Mouse (Mus musculus): ENCODE results near the gene Sipa1l2. TPM values are rescaled to one million over a fixed set of nuclear protein-coding genes. Genes with fewer than 3 reads are reported as not detected.

Sipa1l2 gene
- polyA plus RNA-seq, 1 experiment from 2014 or later, result 27.2 TPM

- ATAC-seq, result peak; percentile 36; the same call in 1 of the 2 replicates
- 65% methylated on average over 12 of the region's 12 CpGs for WGBS
- H3K27ac ChIP-seq, result no peak overlapping the region; the same call in 1 of the 2 replicates
These were observed 94.7 kb downstream of the Sipa1l2 start for GRCm38 (mm10) chr8:125474876-125475275.

DNA sequence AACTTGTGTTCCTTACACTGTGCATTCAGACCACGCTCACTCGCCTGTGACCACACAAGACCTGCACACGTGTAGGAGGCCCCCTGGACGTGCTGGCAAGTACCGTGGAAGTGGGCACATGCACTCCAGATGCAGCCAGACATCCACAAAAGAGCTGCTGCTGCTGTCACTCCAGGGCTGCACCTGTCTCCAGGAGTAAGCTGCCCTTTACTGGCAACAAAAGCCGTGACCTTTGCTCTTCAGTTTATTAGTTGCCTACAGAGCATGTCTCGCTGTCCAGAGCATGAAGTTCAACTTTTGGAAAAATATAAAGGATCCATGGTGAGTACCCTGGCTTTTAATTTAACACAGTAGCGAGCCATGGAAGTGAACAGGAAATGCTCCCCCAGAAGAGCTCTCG, 98.2 kb downstream of the Sipa1l2 start:
- H3K9me3 ChIP-seq (replicated peaks), result no peaks in the 10 kb centered on the region
- no peak for ATAC-seq
- H3K4me2 ChIP-seq, result no peak overlapping the region
- H3K4me3 ChIP-seq, result no peak overlapping the region
- H3K9ac ChIP-seq, result no peak overlapping the region
- H3K27ac ChIP-seq, result no peak overlapping the region
- H3K36me3 ChIP-seq (ENCODE audit: poor library complexity, severe bottlenecking), result peaks cover 64% of the 10 kb centered on the region
- no peaks in the 10 kb centered on the region for H3K27me3 ChIP-seq
- peaks cover 18% of the 10 kb centered on the region for H3K4me1 ChIP-seq
- 80% methylated on average over 9 of the region's 9 CpGs for WGBS

More at GRCm38 (mm10) chr8:125474876-125475275, 94.7 kb downstream of the Sipa1l2 start:
- Histone ChIP-seq H3K4me2 (no peak overlapping the region), H3K27me3 (no peaks in the 10 kb centered on the region), H3K9ac (no peak overlapping the region), H3K4me3 (no peak overlapping the region), H3K4me1 (peaks cover 25% of the 10 kb centered on the region), H3K36me3 (ENCODE audit: poor library complexity, severe bottlenecking) (peaks cover 56% of the 10 kb centered on the region), H3K9me3 (replicated peaks) (no peaks in the 10 kb centered on the region)

DNA sequence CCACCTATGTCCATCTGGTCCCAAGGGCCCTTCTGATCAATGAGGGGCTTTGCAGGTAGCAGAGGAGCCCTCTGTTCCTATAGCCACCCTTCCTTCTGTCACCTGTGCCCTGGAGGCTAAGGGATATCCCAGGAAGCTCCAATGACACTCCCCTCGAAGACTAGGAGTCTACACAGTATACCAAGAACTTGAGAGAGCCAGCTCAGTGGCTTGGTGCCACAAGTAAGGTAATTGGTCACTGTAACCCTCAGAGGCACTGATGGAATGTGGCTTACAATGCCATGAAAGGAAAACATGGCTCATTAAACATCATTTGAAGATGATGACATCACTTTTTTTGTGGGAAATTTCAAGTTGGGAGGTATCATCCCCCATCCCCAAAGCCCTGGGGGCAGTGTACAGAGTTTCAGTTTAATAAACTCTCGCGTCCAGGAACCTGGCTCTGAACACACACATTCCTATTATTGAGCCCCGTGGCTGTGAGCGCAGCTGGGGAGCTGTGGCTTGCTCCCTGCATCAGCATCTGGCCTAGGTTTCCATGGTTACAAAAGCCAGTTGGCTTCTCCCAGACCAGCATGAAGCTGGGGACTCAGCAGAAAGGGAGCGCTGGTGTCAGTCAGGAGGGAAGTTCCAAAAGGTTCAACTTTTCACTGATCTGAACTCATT, 104.3 kb downstream of the Sipa1l2 start:
- H3K27ac ChIP-seq, result no peak overlapping the region

DNA sequence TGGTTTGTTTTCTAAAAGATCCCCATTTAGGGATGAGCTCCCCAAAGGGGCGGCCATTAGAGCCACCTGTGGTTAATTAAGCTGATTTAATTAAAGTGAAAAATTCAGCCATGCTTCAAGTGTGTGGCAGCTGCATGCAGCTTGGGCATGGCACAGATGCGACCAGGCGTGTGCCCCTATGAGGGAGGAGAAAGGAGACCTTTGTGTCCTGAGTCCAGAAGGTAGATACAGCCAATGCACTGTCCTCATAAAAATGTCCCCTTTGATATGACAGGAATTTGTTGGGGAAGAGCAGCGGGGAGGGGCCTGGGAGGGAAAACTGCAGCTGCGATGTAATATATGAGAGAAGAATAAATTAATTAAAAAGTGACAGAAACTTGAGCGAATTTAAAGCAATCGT, 106.7 kb downstream of the Sipa1l2 start:
- no peaks in the 10 kb centered on the region for H3K27me3 ChIP-seq

More for the DNA sequence above, 104.3 kb downstream of the Sipa1l2 start:
- Histone ChIP-seq H3K4me3 (no peak overlapping the region), H3K27me3 (no peaks in the 10 kb centered on the region), H3K36me3 (ENCODE audit: poor library complexity, severe bottlenecking) (peaks cover 46% of the 10 kb centered on the region), H3K4me2 (no peak overlapping the region), H3K4me1 (peaks cover 46% of the 10 kb centered on the region), H3K9ac (no peak overlapping the region), H3K9me3 (replicated peaks) (no peaks in the 10 kb centered on the region)
- ATAC-seq, result peak; percentile 56; the same call in 1 of the 2 replicates
- 13% methylated on average over 6 of the region's 6 CpGs for WGBS

GRCm38 (mm10) chr8:125461504-125461903, 108.1 kb downstream of the Sipa1l2 start:
- peak overlapping the region; percentile 2; the same call in 1 of the 2 replicates for H3K27ac ChIP-seq

More for the DNA sequence above, 106.7 kb downstream of the Sipa1l2 start:
- peak; percentile 31; the same call in 1 of the 2 replicates for ATAC-seq
- Histone ChIP-seq H3K9ac (no peak overlapping the region), H3K4me2 (no peak overlapping the region), H3K36me3 (ENCODE audit: poor library complexity, severe bottlenecking) (peaks cover 30% of the 10 kb centered on the region), H3K4me3 (no peak overlapping the region), H3K4me1 (peaks cover 52% of the 10 kb centered on the region), H3K9me3 (replicated peaks) (no peaks in the 10 kb centered on the region), H3K27ac (no peak overlapping the region)
- 46% methylated on average over 7 of the region's 7 CpGs for WGBS

GRCm38 (mm10) chr8:125460602-125461001, 109.0 kb downstream of the Sipa1l2 start:
- 22% methylated on average over 6 of the region's 6 CpGs for WGBS
- no peak overlapping the region for H3K9ac ChIP-seq
- H3K36me3 ChIP-seq (ENCODE audit: poor library complexity, severe bottlenecking), result peaks cover 31% of the 10 kb centered on the region
- H3K27ac ChIP-seq, result no peak overlapping the region
- no peak overlapping the region for H3K4me3 ChIP-seq
- ATAC-seq, result no peak
- no peak overlapping the region for H3K4me2 ChIP-seq
- H3K9me3 ChIP-seq (replicated peaks), result no peaks in the 10 kb centered on the region
- H3K27me3 ChIP-seq, result no peaks in the 10 kb centered on the region
- peaks cover 44% of the 10 kb centered on the region for H3K4me1 ChIP-seq

More at GRCm38 (mm10) chr8:125461504-125461903, 108.1 kb downstream of the Sipa1l2 start:
- H3K36me3 ChIP-seq (ENCODE audit: poor library complexity, severe bottlenecking), result peaks cover 28% of the 10 kb centered on the region
- H3K4me3 ChIP-seq, result no peak overlapping the region
- H3K4me1 ChIP-seq, result peaks cover 52% of the 10 kb centered on the region
- ATAC-seq, result no peak
- 89% methylated on average over 1 of the region's 1 CpGs for WGBS
- H3K9ac ChIP-seq, result no peak overlapping the region
- H3K27me3 ChIP-seq, result no peaks in the 10 kb centered on the region
- H3K4me2 ChIP-seq, result no peak overlapping the region
- H3K9me3 ChIP-seq (replicated peaks), result no peaks in the 10 kb centered on the region

DNA sequence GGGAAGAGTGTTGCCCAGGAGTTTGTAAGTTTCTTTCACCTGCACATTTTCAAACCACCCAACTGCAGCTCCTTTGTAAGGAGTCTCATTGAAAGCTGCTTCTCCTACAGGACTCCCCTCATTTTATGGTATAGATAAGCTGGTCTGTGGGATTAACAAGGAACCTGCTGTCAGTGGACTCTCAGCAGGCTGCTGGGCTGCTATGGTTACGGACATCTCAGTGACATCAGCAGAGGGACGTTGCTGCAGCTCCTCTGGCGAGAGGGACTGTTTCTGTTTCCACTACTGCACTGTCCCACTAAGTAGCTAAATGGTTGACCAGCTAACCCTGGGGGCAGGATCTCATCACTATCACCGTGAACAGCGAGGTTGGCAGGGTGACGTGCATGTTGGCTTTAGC, 120.6 kb downstream of the Sipa1l2 start:
- 58% methylated on average over 6 of the region's 6 CpGs for WGBS
- Histone ChIP-seq H3K9me3 (replicated peaks) (no peaks in the 10 kb centered on the region), H3K4me3 (no peak overlapping the region), H3K27me3 (no peaks in the 10 kb centered on the region), H3K4me2 (no peak overlapping the region), H3K36me3 (ENCODE audit: poor library complexity, severe bottlenecking) (peaks cover 95% of the 10 kb centered on the region), H3K27ac (no peak overlapping the region), H3K9ac (no peak overlapping the region), H3K4me1 (no peaks in the 10 kb centered on the region)
- ATAC-seq, result no peak

DNA sequence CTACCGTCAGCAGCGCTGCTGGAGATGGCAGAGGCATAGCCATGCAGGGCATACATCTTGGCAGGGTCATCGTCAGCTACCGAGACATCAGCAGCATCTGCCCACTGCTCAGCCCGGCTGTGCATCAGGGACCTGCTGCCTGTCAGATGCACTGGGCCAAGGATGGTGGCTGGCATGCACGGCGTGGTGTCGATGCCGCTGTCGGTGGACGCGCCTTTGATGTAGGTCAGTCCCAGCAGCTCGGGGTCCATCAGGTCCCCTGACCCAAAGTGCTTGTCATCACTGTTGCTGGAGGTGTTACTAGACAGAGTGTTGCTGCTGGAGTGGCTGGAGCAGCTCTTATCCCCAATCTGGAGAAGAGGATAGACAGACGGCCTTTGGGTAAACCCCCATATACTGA, 122.1 kb downstream of the Sipa1l2 start:
- H3K36me3 ChIP-seq (ENCODE audit: poor library complexity, severe bottlenecking), result peaks cover 95% of the 10 kb centered on the region
- H3K4me1 ChIP-seq, result no peaks in the 10 kb centered on the region

GRCm38 (mm10) chr8:125446236-125446635, 123.4 kb downstream of the Sipa1l2 start:
- H3K4me1 ChIP-seq, result no peaks in the 10 kb centered on the region
- WGBS, result 91% methylated on average over 4 of the region's 4 CpGs
- H3K4me2 ChIP-seq, result no peak overlapping the region
- no peaks in the 10 kb centered on the region for H3K27me3 ChIP-seq
- peaks cover 95% of the 10 kb centered on the region for H3K36me3 ChIP-seq (ENCODE audit: poor library complexity, severe bottlenecking)
- no peak for ATAC-seq
- no peak overlapping the region for H3K27ac ChIP-seq
- H3K4me3 ChIP-seq, result no peak overlapping the region
- no peak overlapping the region for H3K9ac ChIP-seq
- H3K9me3 ChIP-seq (replicated peaks), result no peaks in the 10 kb centered on the region

More for the DNA sequence above, 122.1 kb downstream of the Sipa1l2 start:
- Histone ChIP-seq H3K27me3 (no peaks in the 10 kb centered on the region), H3K9me3 (replicated peaks) (no peaks in the 10 kb centered on the region), H3K27ac (no peak overlapping the region), H3K4me2 (no peak overlapping the region), H3K9ac (no peak overlapping the region), H3K4me3 (no peak overlapping the region)
- no peak for ATAC-seq
- 93% methylated on average over 14 of the region's 14 CpGs for WGBS

GRCm38 (mm10) chr8:125445225-125445609, 124.4 kb downstream of the Sipa1l2 start:
- peaks cover 95% of the 10 kb centered on the region for H3K36me3 ChIP-seq (ENCODE audit: poor library complexity, severe bottlenecking)
- 74% methylated on average over 3 of the region's 3 CpGs for WGBS
- ATAC-seq, result no peak
- no peaks in the 10 kb centered on the region for H3K4me1 ChIP-seq
- H3K9me3 ChIP-seq (replicated peaks), result no peaks in the 10 kb centered on the region
- no peak overlapping the region for H3K4me3 ChIP-seq
- H3K27me3 ChIP-seq, result no peaks in the 10 kb centered on the region
- H3K9ac ChIP-seq, result no peak overlapping the region
- no peak overlapping the region for H3K4me2 ChIP-seq
- H3K27ac ChIP-seq, result no peak overlapping the region

DNA sequence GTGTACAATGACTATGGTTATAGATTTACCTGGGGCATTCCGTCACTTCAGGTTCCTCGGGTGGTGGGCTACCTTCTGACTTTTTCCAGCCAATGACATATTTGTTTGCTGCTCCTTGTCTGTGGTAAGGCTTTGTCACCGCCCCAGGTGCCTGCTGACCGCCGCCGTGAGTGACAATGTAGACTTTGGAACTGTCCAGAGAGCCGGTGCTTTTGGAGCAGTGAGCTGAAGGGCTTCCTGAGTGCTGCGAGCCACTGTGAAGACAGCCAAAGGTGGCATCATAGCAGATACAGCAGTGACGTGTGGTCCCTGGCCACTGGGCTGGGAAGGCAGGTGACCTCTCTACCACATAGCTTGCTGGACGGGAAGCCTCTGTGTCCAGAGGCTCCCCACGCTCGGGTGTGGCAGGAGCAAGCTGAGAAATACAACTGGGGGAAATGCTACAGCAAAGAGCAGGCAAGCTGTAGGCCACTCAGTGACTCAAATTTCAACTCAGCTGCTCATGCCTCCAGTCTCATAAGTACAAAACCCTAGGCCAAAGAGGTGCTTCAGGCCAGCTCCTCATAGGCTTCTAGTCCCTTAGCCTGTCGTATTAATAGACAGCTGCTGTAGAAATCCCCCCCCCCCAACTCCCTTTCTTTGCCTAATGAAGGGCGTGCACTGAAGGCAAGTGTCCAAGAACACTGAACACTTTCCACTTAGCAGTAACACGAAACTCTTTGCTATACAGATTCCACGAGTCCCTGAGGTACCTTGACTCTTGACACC, 125.0 kb downstream of the Sipa1l2 start:
- no peak overlapping the region for H3K9ac ChIP-seq
- H3K4me1 ChIP-seq, result no peaks in the 10 kb centered on the region
- H3K4me3 ChIP-seq, result no peak overlapping the region
- H3K4me2 ChIP-seq, result no peak overlapping the region
- H3K36me3 ChIP-seq (ENCODE audit: poor library complexity, severe bottlenecking), result peaks cover 93% of the 10 kb centered on the region
- no peak for ATAC-seq
- no peaks in the 10 kb centered on the region for H3K27me3 ChIP-seq
- 81% methylated on average over 16 of the region's 16 CpGs for WGBS
- no peaks in the 10 kb centered on the region for H3K9me3 ChIP-seq (replicated peaks)
- H3K27ac ChIP-seq, result no peak overlapping the region

GRCm38 (mm10) chr8:125435320-125436100, 134.1 kb downstream of the Sipa1l2 start:
- peak overlapping the region; percentile 66; the same call in 1 of the 2 replicates for H3K27ac ChIP-seq
- peaks cover 80% of the 10 kb centered on the region for H3K36me3 ChIP-seq (ENCODE audit: poor library complexity, severe bottlenecking)
- H3K9me3 ChIP-seq (replicated peaks), result no peaks in the 10 kb centered on the region
- WGBS, result 78% methylated on average over 7 of the region's 7 CpGs
- H3K4me1 ChIP-seq, result peaks cover 20% of the 10 kb centered on the region
- H3K27me3 ChIP-seq, result no peaks in the 10 kb centered on the region
- H3K9ac ChIP-seq, result no peak overlapping the region
- ATAC-seq, result no peak
- H3K4me3 ChIP-seq, result no peak overlapping the region
- H3K4me2 ChIP-seq, result no peak overlapping the region

Data from forebrain, embryonic 13.5 days (tissue).